Mouse (Mus musculus) forebrain, embryonic 16.5 days (tissue): ENCODE measurements at regions not wholly inside any gene's neighbourhood (a gene's known extent, or its start where the extent isn't known, plus 50 kb on each side); places are given as distances from the start of the nearest gene placed in this dataset.

Experiments used
- ATAC-seq: fragments of 200-750 bp; cut with Nextera tagmentation; 2 replicates; pipeline ENCODE4 v1.8.0; 2017; ENCODE audit warnings: mild to moderate bottlenecking, moderate library complexity
- H3K27ac ChIP-seq: fragments of 300-500 bp; sonication (generic); 2 replicates; pipeline ENCODE4 v1.5.1; 2014; ENCODE audit warnings: low read length, control low read depth
- H3K27me3 ChIP-seq: fragments of 300-500 bp; sonication (generic); replicated peaks from 2 replicates; pipeline ENCODE4 v1.6.1; 2014; ENCODE audit warnings: low read length; ENCODE audit not compliant: control insufficient read depth, insufficient read depth
- H3K36me3 ChIP-seq: fragments of 300-500 bp; sonication (generic); 2 replicates; pipeline ENCODE4 v1.6.1; 2014; ENCODE audit not compliant: control insufficient read depth, insufficient read depth
- H3K4me1 ChIP-seq: fragments of 300-500 bp; sonication (generic); replicated peaks from 2 replicates; pipeline ENCODE4 v1.6.1; 2014; ENCODE audit warnings: low read length; ENCODE audit not compliant: control insufficient read depth, insufficient read depth
- H3K4me2 ChIP-seq: fragments of 300-500 bp; sonication (generic); 2 replicates; pipeline ENCODE4 v1.6.1; 2014; ENCODE audit warnings: mild to moderate bottlenecking, low read length, control low read depth
- H3K4me3 ChIP-seq: fragments of 300-500 bp; sonication (generic); replicated peaks from 2 replicates; pipeline ENCODE4 v1.5.1; 2014; ENCODE audit warnings: mild to moderate bottlenecking, low read length, control low read depth
- H3K9ac ChIP-seq: fragments of 300-500 bp; sonication (generic); replicated peaks from 2 replicates; pipeline ENCODE4 v1.6.1; 2014; ENCODE audit warnings: low read depth, low read length, control low read depth
- H3K9me3 ChIP-seq: fragments of 300-500 bp; sonication (generic); 2 replicates; pipeline ENCODE4 v1.6.1; 2016; ENCODE audit warnings: low read length; ENCODE audit not compliant: control insufficient read depth
- WGBS: fragments of 180-500 bp; shearing (Covaris S2); extraction: QIAGEN DNeasy Blood & Tissue Kit; methylation state at CpG from one replicate; pipeline ENCODE4 v1.1.7; 2014; 5-methylcytosine and 5-hydroxymethylcytosine counted together

DNA sequence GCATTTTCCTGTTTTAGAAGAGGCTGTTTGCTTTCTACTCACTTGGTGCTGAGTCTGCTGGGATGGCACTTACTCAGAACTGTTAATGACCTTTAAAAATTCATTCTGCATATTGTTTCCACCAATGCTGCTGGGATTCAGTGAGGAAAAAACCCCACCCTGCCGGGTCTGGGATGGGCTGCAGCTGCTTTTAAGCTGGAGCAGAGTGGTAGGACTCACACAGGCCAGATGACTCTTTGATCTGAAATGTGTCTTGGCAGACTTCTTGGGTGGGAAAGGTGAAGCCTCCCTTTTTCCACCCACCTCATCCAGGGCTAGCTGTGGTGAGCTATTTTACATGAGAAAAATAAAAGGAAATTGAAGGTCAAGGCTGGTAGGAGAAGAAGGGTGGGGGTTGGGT, 56.4 kb upstream of the Ddhd1 start:
- WGBS, result 43% methylated on average over 1 of the region's 1 CpGs
- no peak overlapping the region for H3K4me2 ChIP-seq

DNA sequence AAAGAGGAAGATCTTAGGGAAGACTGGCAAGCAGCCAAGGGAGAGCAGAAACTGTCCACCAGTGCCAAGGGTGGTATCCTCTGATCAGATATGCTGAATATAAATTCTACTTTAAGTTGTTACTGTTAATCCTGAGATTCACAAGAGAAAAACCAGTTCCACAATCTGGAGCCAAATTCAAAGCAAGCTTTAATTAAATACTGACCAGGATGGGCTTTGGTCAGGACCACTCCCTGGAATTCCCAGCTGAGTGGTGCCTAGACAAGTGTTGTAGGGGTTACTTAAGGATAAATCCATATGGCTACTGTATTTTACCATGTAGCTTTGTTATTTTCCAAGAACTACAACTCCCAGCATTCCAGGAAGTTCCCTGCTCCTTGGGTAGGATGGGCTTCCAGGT, 56.8 kb upstream of the Ddhd1 start:
- Histone ChIP-seq H3K4me2 (no peak overlapping the region), H3K9me3 (no peaks in the 10 kb centered on the region), H3K27me3 (no peaks in the 10 kb centered on the region), H3K36me3 (no peaks in the 10 kb centered on the region), H3K4me3 (no peak overlapping the region), H3K4me1 (no peaks in the 10 kb centered on the region), H3K27ac (no peak overlapping the region), H3K9ac (no peak overlapping the region)
- ATAC-seq, result no peak

More for the DNA sequence above, 56.4 kb upstream of the Ddhd1 start:
- Histone ChIP-seq H3K36me3 (no peaks in the 10 kb centered on the region), H3K4me1 (no peaks in the 10 kb centered on the region), H3K9ac (no peak overlapping the region), H3K27ac (no peak overlapping the region), H3K4me3 (no peak overlapping the region), H3K27me3 (no peaks in the 10 kb centered on the region), H3K9me3 (no peaks in the 10 kb centered on the region)
- ATAC-seq, result no peak

DNA sequence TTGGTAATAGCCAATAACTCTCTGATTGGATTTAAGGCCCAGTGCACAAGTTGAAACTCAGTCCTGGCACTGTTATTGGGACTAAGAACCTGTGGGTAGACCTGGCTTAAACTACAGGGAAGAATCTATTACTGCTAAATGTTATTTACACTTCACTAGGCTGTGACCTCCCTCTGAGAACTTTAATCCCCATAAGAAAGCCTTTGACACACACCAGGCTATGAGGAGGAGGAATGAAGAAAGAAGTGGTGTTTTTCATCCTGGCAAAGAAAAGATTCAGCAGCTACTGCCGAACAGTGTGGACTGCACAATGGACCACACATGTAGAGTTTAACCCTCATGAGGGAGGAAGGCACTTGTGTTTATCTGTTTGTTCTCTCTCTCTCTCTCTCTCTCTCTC, 58.2 kb upstream of the Ddhd1 start:
- Histone ChIP-seq H3K4me3 (no peak overlapping the region), H3K4me1 (no peaks in the 10 kb centered on the region), H3K9ac (no peak overlapping the region), H3K36me3 (no peaks in the 10 kb centered on the region), H3K27ac (no peak overlapping the region), H3K27me3 (no peaks in the 10 kb centered on the region), H3K4me2 (no peak overlapping the region), H3K9me3 (no peaks in the 10 kb centered on the region)
- ATAC-seq, result no peak
- 0% methylated on average over 1 of the region's 1 CpGs for WGBS

- Histone ChIP-seq H3K9ac (no peak overlapping the region), H3K4me3 (no peak overlapping the region), H3K36me3 (no peaks in the 10 kb centered on the region), H3K9me3 (no peaks in the 10 kb centered on the region), H3K27ac (no peak overlapping the region), H3K4me2 (no peak overlapping the region), H3K27me3 (no peaks in the 10 kb centered on the region), H3K4me1 (no peaks in the 10 kb centered on the region)
- ATAC-seq, result no peak
- WGBS, result 21% methylated on average over 6 of the region's 6 CpGs
Measured at GRCm38 (mm10) chr14:45722887-45723286, 64.9 kb upstream of the Ddhd1 start.

- no peaks in the 10 kb centered on the region for H3K9me3 ChIP-seq
- 88% methylated on average over 2 of the region's 2 CpGs for WGBS
- no peak overlapping the region for H3K4me2 ChIP-seq
- H3K36me3 ChIP-seq, result no peaks in the 10 kb centered on the region
- no peaks in the 10 kb centered on the region for H3K4me1 ChIP-seq
- H3K4me3 ChIP-seq, result no peak overlapping the region
- H3K9ac ChIP-seq, result no peak overlapping the region
- H3K27ac ChIP-seq, result no peak overlapping the region
- no peaks in the 10 kb centered on the region for H3K27me3 ChIP-seq
- ATAC-seq, result no peak
Measured at GRCm38 (mm10) chr14:45724341-45724740, 66.4 kb upstream of the Ddhd1 start.

DNA sequence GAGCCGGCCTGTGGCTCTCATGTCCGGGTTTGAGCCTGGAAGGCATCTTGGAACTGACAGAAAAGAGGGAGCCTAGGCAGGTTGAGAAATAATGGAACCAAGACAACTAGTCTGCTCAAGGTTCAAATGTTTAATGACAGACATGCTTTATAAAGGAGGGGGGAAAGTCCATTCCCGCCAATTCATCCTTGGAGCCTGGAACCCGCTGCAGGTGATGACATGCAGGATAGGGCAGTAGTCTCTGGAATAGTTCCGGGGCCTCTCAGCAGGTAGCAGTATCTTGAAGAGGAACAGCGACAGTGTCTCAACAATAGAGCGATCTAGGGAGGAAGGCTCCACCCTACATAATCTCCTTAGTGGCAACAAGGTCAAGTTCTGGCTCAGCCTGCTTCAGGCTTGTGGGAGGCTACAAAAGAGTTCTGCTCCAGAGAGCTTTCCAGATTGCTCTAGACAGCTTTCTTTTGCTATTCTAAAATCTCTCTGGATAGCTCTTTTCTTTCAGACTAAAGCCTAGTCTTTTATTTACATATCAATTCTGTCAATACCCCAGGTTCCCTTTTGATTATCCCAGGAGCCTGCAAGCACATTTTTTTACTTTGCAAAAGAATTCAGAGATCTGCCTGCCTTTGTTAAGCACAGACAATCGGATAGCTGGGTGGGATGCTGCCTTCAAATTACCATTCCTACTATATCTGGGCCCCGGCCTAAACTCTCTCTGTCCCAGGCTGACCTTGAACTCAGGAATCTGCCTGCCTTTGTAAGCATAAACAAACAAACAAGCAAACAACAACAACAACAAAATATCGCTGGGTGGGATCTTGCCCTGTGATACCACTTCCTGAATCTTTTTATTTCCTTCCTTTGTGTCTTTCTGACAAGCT, 76.8 kb upstream of the Ddhd1 start:
- no peak overlapping the region for H3K4me2 ChIP-seq
- ATAC-seq, result no peak
- H3K4me1 ChIP-seq, result no peaks in the 10 kb centered on the region
- H3K27ac ChIP-seq, result no peak overlapping the region
- no peak overlapping the region for H3K4me3 ChIP-seq
- no peaks in the 10 kb centered on the region for H3K9me3 ChIP-seq
- no peaks in the 10 kb centered on the region for H3K27me3 ChIP-seq
- WGBS, result 62% methylated on average over 10 of the region's 10 CpGs
- no peak overlapping the region for H3K9ac ChIP-seq
- H3K36me3 ChIP-seq, result no peaks in the 10 kb centered on the region

DNA sequence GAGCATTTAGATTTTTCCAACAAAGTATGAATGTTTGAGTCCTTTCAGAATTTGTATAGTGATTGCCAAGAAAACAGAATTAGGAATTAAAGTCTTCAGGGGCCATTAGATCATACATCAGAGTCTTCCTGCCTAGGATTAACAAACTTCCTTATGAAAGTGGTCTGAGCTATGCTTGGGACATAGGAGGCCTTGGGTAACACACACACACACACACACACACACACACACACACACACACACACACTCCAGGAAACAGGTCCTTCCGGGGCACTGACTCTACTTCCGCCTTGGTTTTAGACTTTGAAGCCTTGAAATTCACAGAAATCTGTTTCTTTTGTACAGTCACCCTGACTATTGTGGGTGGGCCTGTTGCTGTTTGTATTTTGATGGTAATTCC, 80.0 kb upstream of the Ddhd1 start:
- Histone ChIP-seq H3K27me3 (no peaks in the 10 kb centered on the region), H3K4me2 (no peak overlapping the region), H3K9ac (no peak overlapping the region), H3K27ac (no peak overlapping the region), H3K4me3 (no peak overlapping the region), H3K4me1 (no peaks in the 10 kb centered on the region), H3K36me3 (no peaks in the 10 kb centered on the region), H3K9me3 (no peaks in the 10 kb centered on the region)
- ATAC-seq, result no peak
- WGBS, result 94% methylated on average over 2 of the region's 2 CpGs

- Histone ChIP-seq H3K4me3 (no peak overlapping the region), H3K9me3 (no peaks in the 10 kb centered on the region), H3K9ac (no peak overlapping the region), H3K27ac (no peak overlapping the region), H3K36me3 (no peaks in the 10 kb centered on the region), H3K4me1 (no peaks in the 10 kb centered on the region), H3K27me3 (no peaks in the 10 kb centered on the region), H3K4me2 (no peak overlapping the region)
- ATAC-seq, result no peak
Measured at GRCm38 (mm10) chr14:45739638-45740037, 81.7 kb upstream of the Ddhd1 start.

DNA sequence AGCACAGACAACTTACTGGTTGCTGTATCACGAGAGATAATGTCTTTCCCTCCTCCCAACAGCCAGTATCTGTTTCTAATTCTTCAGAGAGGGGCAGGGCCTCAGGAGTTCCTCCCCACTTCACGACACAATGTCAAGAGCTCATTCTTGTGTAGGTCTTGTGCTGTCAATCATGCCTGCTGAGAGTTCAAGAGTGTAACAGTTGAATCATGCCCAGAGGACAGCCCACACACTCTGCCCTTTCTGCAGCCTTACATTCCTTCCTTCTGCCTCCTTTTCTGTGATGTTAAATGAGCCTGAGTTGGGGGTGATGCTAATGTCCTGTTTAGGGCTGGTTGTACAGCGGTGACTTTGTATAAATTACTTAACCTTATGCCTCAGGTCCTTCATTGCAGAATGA, 82.7 kb upstream of the Ddhd1 start:
- Histone ChIP-seq H3K9me3 (no peaks in the 10 kb centered on the region), H3K4me3 (no peak overlapping the region), H3K27me3 (no peaks in the 10 kb centered on the region), H3K9ac (no peak overlapping the region), H3K27ac (no peak overlapping the region), H3K4me1 (no peaks in the 10 kb centered on the region), H3K36me3 (no peaks in the 10 kb centered on the region), H3K4me2 (no peak overlapping the region)
- WGBS, result 43% methylated on average over 3 of the region's 3 CpGs
- no peak for ATAC-seq

- ATAC-seq, result no peak
- 76% methylated on average over 5 of the region's 5 CpGs for WGBS
Measured at GRCm38 (mm10) chr14:45746176-45746575, 88.2 kb upstream of the Ddhd1 start.

More at GRCm38 (mm10) chr14:45746176-45746575, 88.2 kb upstream of the Ddhd1 start:
- Histone ChIP-seq H3K9me3 (no peaks in the 10 kb centered on the region), H3K27me3 (no peaks in the 10 kb centered on the region), H3K27ac (no peak overlapping the region), H3K9ac (no peak overlapping the region), H3K4me3 (no peak overlapping the region), H3K4me1 (no peaks in the 10 kb centered on the region), H3K4me2 (no peak overlapping the region), H3K36me3 (no peaks in the 10 kb centered on the region)
